Mouse (Mus musculus) midbrain, embryonic 11.5 days (tissue): ENCODE measurements around the gene Mpzl1. TPM values are rescaled to one million over a fixed set of nuclear protein-coding genes. Genes with fewer than 3 reads are reported as not detected.

Experiments
- ATAC-seq: fragments of 200-750 bp; cut with Nextera tagmentation; 2 replicates; pipeline ENCODE4 v1.8.0; 2017; ENCODE audit warnings: moderate TSS enrichment, moderate library complexity; ENCODE audit not compliant: low FRiP score
- DNase-seq: peaks from one replicate; pipeline ENCODE4 v3.0.0; 2015; ENCODE audit warnings: low spot score; ENCODE audit errors: missing footprints
- H3K27ac ChIP-seq: fragments of 300-500 bp; sonication (generic); 2 replicates; pipeline ENCODE4 v1.5.1; 2014; ENCODE audit warnings: low read depth, low read length
- H3K27me3 ChIP-seq: fragments of 300-500 bp; sonication (generic); 2 replicates; pipeline ENCODE4 v1.6.1; 2014; ENCODE audit warnings: mild to moderate bottlenecking, low read length, moderate library complexity, mixed read lengths; ENCODE audit not compliant: control insufficient read depth, insufficient read depth
- H3K36me3 ChIP-seq: fragments of 300-500 bp; sonication (generic); 2 replicates; pipeline ENCODE4 v1.6.1; 2014; ENCODE audit warnings: mild to moderate bottlenecking, low read length, moderate library complexity, mixed read lengths; ENCODE audit not compliant: control insufficient read depth, insufficient read depth
- H3K4me1 ChIP-seq: fragments of 300-500 bp; sonication (generic); 2 replicates; pipeline ENCODE4 v1.6.1; 2014; ENCODE audit warnings: low read length; ENCODE audit not compliant: control insufficient read depth, insufficient read depth
- H3K4me2 ChIP-seq: fragments of 300-500 bp; sonication (generic); 2 replicates; pipeline ENCODE4 v1.6.1; 2014; ENCODE audit warnings: mild to moderate bottlenecking, moderate library complexity
- H3K4me3 ChIP-seq: fragments of 300-500 bp; sonication (generic); 2 replicates; pipeline ENCODE4 v1.5.1; 2014; ENCODE audit warnings: low read depth, low read length
- H3K9ac ChIP-seq: fragments of 300-500 bp; sonication (generic); 2 replicates; pipeline ENCODE4 v1.6.1; 2014; ENCODE audit warnings: low read length
- H3K9me3 ChIP-seq: fragments of 300-500 bp; sonication (generic); 2 replicates; pipeline ENCODE4 v1.6.1; 2016; ENCODE audit warnings: low read length; ENCODE audit not compliant: control insufficient read depth
- WGBS: fragments of 180-500 bp; shearing (Covaris S2); extraction: QIAGEN DNeasy Blood & Tissue Kit; methylation state at CpG from one replicate; pipeline ENCODE4 v1.1.7; 2014; 5-methylcytosine and 5-hydroxymethylcytosine counted together
- polyA plus RNA-seq: library from polyadenylated mRNA; unstranded; fragments of >200 nt; fragmentation: Nextera tagmentation; extraction: Ambion mirVana; gene quantifications from 2 replicates; pipeline ENCODE4 v1.2.1, GENCODE M21; 2014

The Mpzl1 gene
- polyA plus RNA-seq, 1 experiment from 2014 or later, result 141 TPM

DNA sequence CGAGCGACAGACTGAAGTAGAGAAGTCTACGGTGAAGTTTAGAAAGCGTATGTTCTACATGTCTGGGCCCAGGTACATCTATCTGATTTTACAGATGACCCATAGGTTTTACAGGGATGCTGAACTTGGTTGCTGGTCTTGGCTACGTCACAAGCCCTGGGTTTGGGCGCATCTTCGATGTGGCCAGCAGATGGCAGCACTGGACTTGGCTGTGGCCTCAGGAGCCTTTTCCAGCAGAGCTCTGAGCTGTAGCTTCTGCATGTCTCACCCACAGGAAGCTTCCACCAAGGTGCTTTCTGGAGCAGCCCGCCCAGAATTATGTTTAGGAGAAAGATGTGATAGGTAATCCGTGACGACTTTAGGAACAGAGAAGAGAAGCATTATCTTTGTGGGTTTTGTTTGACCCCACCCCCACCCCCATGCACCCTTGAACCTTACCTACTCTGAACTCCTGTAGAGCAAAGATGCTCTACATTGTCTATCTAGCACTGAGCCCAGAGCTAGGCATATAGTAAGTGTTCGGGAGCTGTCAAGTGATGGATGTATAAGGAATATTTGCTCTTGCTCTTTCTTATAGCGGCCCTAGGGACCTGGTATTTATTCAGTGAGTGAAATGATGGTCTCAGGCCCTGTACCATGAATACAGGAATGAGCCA, 50.7 kb downstream of the Mpzl1 start:
- DNase-seq, result peak; percentile 97
- Histone ChIP-seq H3K4me3 (no peak overlapping the region), H3K27ac (no peak overlapping the region), H3K4me2 (no peak overlapping the region), H3K36me3 (no peaks in the 10 kb centered on the region; the same call in 1 of the 2 replicates), H3K4me1 (no peaks in the 10 kb centered on the region), H3K27me3 (no peaks in the 10 kb centered on the region), H3K9ac (no peak overlapping the region), H3K9me3 (no peaks in the 10 kb centered on the region)
- 29% methylated on average over 12 of the region's 12 CpGs for WGBS
- ATAC-seq, result peak; percentile 87

DNA sequence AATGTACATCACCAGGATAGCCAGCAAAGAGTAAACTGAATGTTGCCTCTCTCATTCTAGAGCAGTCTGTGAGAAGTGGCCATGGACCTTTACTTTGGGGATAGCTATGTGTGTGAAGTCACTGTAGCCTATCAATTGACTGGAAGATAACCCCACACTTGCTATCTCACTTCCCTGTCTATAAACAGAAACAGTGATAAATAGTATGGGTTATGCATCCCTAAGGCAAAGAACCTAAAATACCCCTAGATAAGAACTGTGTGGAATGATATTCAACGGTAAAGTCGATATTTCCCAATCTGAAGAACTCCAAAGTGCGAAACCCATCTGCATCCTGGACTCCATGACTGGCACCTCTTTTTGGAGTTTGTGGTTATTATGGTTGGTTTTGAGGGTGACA, 53.1 kb downstream of the Mpzl1 start:
- H3K4me3 ChIP-seq, result no peak overlapping the region
- ATAC-seq (no peak), DNase-seq (no peak)
- H3K9me3 ChIP-seq, result no peaks in the 10 kb centered on the region
- no peaks in the 10 kb centered on the region for H3K27me3 ChIP-seq
- H3K27ac ChIP-seq, result no peak overlapping the region
- H3K4me2 ChIP-seq, result no peak overlapping the region
- no peaks in the 10 kb centered on the region for H3K36me3 ChIP-seq
- H3K9ac ChIP-seq, result no peak overlapping the region
- H3K4me1 ChIP-seq, result no peaks in the 10 kb centered on the region
- WGBS, result 94% methylated on average over 3 of the region's 3 CpGs

DNA sequence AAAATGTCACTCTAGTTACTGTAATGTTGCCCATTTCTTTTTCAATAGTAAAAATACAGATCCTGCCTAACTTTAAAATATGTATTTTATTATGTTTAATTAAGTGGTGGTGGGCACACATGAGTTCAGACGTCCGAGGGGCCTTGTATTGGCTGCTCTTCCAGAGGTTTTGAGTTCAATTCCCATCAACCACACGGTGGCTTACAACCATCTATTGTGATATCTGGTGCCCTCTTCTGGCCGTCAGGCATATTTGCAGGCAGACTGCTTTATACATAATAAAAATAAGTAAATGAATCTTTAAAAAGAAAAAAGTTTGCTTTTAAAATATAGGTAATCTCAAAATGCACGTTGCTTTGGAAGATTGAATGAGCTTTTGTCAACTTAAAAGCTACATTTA, 55.0 kb downstream of the Mpzl1 start:
- no peak overlapping the region for H3K9ac ChIP-seq
- 44% methylated on average over 5 of the region's 5 CpGs for WGBS
- H3K36me3 ChIP-seq, result no peaks in the 10 kb centered on the region
- H3K27ac ChIP-seq, result no peak overlapping the region
- H3K4me1 ChIP-seq, result no peaks in the 10 kb centered on the region
- ATAC-seq (no peak), DNase-seq (no peak)
- H3K27me3 ChIP-seq, result no peaks in the 10 kb centered on the region
- no peak overlapping the region for H3K4me2 ChIP-seq
- H3K4me3 ChIP-seq, result no peak overlapping the region
- H3K9me3 ChIP-seq, result no peaks in the 10 kb centered on the region

DNA sequence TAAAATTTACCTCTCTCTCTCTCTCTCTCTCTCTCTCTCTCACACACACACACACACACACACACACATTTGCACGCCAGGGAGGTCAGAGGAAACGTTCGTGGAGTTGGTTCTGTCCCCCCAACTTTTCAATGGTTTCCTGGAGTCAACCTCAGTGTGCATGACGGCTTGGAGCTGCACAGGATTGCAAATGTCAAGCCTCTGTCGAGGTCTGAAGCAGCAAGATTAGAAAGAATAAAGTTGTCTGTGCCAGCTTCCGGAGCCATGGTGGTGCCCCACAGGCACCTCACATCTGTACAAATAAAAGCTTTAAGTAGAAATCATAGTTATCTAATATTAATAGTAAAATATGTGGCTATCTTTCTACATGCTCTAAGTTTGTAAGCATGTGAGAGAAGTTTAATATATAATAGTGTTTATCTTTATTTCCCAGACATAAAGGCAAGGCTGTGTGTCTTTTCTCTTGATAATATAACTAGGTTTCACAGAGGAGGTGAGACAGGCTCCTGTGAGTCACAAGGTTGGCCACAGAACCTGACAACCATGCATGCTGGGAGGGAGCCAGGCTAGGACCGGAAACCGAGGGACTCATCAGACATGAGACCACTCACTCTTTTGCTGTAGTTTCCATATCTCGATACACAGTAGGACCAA, 57.8 kb downstream of the Mpzl1 start:
- Histone ChIP-seq H3K36me3 (no peaks in the 10 kb centered on the region), H3K4me3 (no peak overlapping the region)
- 78% methylated on average over 9 of the region's 9 CpGs for WGBS

DNA sequence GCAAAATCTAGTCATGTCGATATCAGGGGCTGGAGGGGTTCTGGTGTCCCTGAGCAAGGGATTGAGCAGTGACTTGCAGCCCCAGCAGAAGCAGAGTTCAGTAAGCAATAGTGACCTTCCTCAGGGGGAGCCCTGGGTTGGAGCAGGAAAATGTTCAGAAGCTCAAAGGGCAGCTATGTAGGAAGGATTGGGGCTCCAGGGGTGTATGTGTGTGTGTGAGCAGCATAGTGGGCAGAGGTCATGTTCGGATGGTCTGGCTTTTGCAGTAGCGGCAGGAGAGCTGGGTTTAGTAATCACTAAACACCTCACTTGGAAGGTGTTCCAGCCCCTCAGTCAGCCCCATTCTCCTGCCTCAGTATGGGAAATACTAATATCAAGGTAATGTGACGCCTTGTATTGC, 58.3 kb downstream of the Mpzl1 start:
- Histone ChIP-seq H3K4me3 (no peak overlapping the region), H3K9me3 (no peaks in the 10 kb centered on the region), H3K27ac (no peak overlapping the region), H3K36me3 (no peaks in the 10 kb centered on the region), H3K27me3 (no peaks in the 10 kb centered on the region), H3K4me2 (no peak overlapping the region), H3K9ac (no peak overlapping the region), H3K4me1 (no peaks in the 10 kb centered on the region)
- 80% methylated on average over 4 of the region's 4 CpGs for WGBS
- ATAC-seq (no peak), DNase-seq (no peak)

More for the DNA sequence above, 57.8 kb downstream of the Mpzl1 start:
- Histone ChIP-seq H3K27me3 (no peaks in the 10 kb centered on the region), H3K27ac (no peak overlapping the region), H3K4me1 (no peaks in the 10 kb centered on the region), H3K9me3 (no peaks in the 10 kb centered on the region), H3K4me2 (no peak overlapping the region), H3K9ac (no peak overlapping the region)
- no peak for ATAC-seq
- DNase-seq, result no peak

DNA sequence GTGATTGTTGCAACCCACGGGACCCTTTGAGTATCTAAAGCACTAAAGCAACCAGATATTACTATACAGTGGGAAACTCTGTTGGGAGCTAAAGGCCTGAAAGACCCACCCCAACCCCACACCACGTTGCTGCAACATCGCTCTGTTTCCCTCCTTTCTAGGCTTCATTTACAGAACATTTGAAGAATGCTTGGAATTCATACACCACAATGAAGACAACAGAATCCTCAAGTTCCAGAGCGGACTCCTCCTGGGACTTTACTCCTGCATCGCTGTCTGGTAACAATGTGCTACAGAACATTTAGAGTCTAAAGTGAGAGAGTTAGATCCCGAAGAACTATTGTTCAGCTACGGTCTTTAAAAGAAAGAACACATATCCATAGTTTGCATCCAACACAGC, 66.9 kb downstream of the Mpzl1 start:
- H3K9ac ChIP-seq, result no peak overlapping the region
- no peak overlapping the region for H3K27ac ChIP-seq
- no peaks in the 10 kb centered on the region for H3K27me3 ChIP-seq
- H3K36me3 ChIP-seq, result no peaks in the 10 kb centered on the region
- H3K4me2 ChIP-seq, result no peak overlapping the region
- ATAC-seq, result no peak
- H3K4me3 ChIP-seq, result no peak overlapping the region
- WGBS, result 79% methylated on average over 7 of the region's 7 CpGs
- no peak for DNase-seq
- H3K4me1 ChIP-seq, result no peaks in the 10 kb centered on the region
- no peaks in the 10 kb centered on the region for H3K9me3 ChIP-seq

DNA sequence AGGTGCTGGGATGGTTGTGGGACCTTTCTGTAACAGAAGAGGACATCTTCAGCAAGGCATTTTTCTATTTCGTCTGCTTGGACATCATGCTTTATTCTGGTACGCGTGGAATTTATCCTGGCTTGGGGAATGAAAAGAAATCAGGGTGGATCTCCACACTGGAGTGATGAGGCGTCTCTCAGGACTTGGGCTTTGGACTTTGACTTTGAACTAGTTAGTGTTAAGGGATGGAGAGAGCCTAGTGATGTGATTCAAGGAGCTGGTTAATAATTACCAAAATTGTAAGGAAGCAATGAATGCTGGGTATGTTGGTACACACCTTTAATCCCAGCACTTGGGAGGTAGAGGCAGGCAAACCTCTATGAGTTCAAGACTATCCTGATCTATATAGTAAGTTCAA, 69.1 kb downstream of the Mpzl1 start:
- no peak for DNase-seq
- WGBS, result 91% methylated on average over 4 of the region's 4 CpGs

DNA sequence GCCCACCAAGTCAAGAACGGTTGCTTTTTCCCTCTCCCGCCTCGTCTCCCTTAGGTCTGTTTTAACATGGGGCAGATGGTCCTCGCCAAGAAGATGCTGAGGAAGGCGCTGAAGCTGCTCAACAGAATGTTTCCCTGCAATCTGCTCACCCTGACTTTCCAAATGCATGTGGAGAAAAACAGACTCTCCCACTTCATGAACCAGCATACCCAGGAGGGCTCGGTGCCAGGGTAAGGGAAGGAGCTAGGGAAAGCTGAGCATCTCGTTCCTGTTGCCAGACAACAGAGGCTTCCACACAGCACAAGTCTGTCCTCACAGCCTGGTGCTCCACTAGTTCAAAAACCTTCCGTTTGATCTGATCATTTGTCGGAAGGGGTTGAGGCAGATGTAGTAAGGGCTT, 75.3 kb downstream of the Mpzl1 start:
- no peak for DNase-seq
- Histone ChIP-seq H3K36me3 (no peaks in the 10 kb centered on the region), H3K27ac (no peak overlapping the region), H3K27me3 (no peaks in the 10 kb centered on the region), H3K4me1 (no peaks in the 10 kb centered on the region), H3K9ac (no peak overlapping the region), H3K4me2 (no peak overlapping the region), H3K9me3 (no peaks in the 10 kb centered on the region), H3K4me3 (no peak overlapping the region)
- WGBS, result 89% methylated on average over 9 of the region's 9 CpGs
- ATAC-seq, result no peak

More for the DNA sequence above, 69.1 kb downstream of the Mpzl1 start:
- H3K9ac ChIP-seq, result no peak overlapping the region
- H3K4me3 ChIP-seq, result no peak overlapping the region
- H3K27me3 ChIP-seq, result no peaks in the 10 kb centered on the region
- H3K4me1 ChIP-seq, result no peaks in the 10 kb centered on the region
- no peak overlapping the region for H3K27ac ChIP-seq
- no peak for ATAC-seq
- no peaks in the 10 kb centered on the region for H3K36me3 ChIP-seq
- H3K4me2 ChIP-seq, result no peak overlapping the region
- no peaks in the 10 kb centered on the region for H3K9me3 ChIP-seq

DNA sequence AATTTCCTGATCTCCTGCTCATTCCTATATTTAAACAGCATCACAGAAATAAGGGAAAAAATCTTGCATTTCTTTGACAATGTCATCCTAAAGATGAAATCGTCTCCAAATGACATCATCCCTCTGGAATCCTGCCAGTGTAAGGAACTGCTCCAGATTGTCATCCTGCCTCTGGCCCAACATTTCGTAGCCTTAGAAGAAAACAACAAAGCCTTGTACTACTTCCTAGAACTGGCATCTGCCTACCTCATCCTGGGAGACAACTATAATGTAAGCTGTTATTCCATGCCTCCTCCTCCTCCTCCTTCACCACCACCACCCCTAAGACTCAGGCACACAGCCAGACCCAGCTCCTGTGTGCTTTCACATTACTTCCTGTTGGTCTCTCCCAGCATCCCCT, 77.6 kb downstream of the Mpzl1 start:
- Histone ChIP-seq H3K27me3 (no peaks in the 10 kb centered on the region), H3K27ac (no peak overlapping the region), H3K36me3 (no peaks in the 10 kb centered on the region), H3K4me3 (no peak overlapping the region), H3K4me2 (no peak overlapping the region), H3K9ac (no peak overlapping the region), H3K9me3 (no peaks in the 10 kb centered on the region; the same call in 1 of the 2 replicates), H3K4me1 (no peaks in the 10 kb centered on the region)
- ATAC-seq (no peak), DNase-seq (no peak)
- WGBS, result 69% methylated on average over 2 of the region's 2 CpGs
